In the genomic region with DNA sequence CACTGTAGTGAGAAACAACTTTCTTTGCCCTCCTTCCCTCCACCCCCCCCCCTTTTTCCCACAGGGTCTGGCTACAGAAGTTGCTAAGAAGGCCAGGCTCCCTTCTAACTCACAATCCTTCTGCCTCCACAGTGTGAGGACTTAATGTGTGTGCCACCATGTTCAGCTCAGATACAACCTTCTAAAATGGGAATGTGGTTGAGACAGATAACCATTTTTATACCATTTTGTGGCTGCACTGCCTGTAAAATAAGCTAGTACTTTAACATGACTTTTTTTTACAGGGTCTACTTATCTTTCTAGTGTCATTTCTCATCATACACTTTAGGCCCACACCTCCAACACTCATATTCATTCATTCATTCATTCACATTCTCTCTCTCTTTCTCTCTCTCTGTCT, we compare ENCODE assay signal across 24 mouse cellular contexts. TPM values are rescaled to one million over a fixed set of nuclear protein-coding genes. Genes with fewer than 3 reads are reported as not detected.
DNase-seq lines count a peak whose midpoint lies in the region; ATAC-seq lines count a peak whose summit lies in the region.
"Had no signal": no experiment of that assay in that cellular context is flagged by ENCODE, and none has a peak within 500 bp of the region (broad histone marks: within the 10 kb centered on the region; RNA-seq: fewer than 3 reads in every experiment).

No protein-coding gene starts in this region.

- no peak overlapping the region for H3K4me3 ChIP-seq in liver, embryonic 11.5 days (ENCODE audit: low read depth, low read length)
- H3K4me3 ChIP-seq: embryonic facial prominence, embryonic 12.5 days; embryonic facial prominence, embryonic 15.5 days; gastrocnemius, adult 2 months; hindbrain, embryonic 12.5 days; hindbrain, embryonic 15.5 days had no signal

- H3K27ac ChIP-seq in liver, embryonic 11.5 days (ENCODE audit: low read depth, low read length): no peak overlapping the region
- H3K27ac ChIP-seq: embryonic facial prominence, embryonic 12.5 days; embryonic facial prominence, embryonic 15.5 days; gastrocnemius, adult 2 months; hindbrain, embryonic 12.5 days; hindbrain, embryonic 15.5 days had no signal

- peaks cover 2% of the 10 kb centered on the region for H3K4me1 ChIP-seq in liver, embryonic 11.5 days (replicated peaks; ENCODE audit: control insufficient read depth, insufficient read depth, low read length)
- H3K4me1 ChIP-seq: embryonic facial prominence, embryonic 12.5 days; embryonic facial prominence, embryonic 15.5 days; hindbrain, embryonic 12.5 days; hindbrain, embryonic 15.5 days had no signal

- H3K4me2 ChIP-seq in liver, embryonic 11.5 days: no peak overlapping the region
- H3K4me2 ChIP-seq: embryonic facial prominence, embryonic 12.5 days; embryonic facial prominence, embryonic 15.5 days; heart, embryonic 11.5 days; hindbrain, embryonic 12.5 days; hindbrain, embryonic 15.5 days had no signal

- no peaks in the 10 kb centered on the region for H3K27me3 ChIP-seq in liver, embryonic 11.5 days (replicated peaks; ENCODE audit: control insufficient read depth, insufficient read depth, low read length)
- H3K27me3 ChIP-seq: embryonic facial prominence, embryonic 12.5 days; embryonic facial prominence, embryonic 15.5 days; hindbrain, embryonic 12.5 days; hindbrain, embryonic 15.5 days had no signal

- no peaks in the 10 kb centered on the region for H3K36me3 ChIP-seq in liver, embryonic 11.5 days (ENCODE audit: control insufficient read depth, insufficient read depth, low read length)
- H3K36me3 ChIP-seq: embryonic facial prominence, embryonic 12.5 days; embryonic facial prominence, embryonic 15.5 days; hindbrain, embryonic 12.5 days; hindbrain, embryonic 15.5 days had no signal

- no peaks in the 10 kb centered on the region for H3K9me3 ChIP-seq in liver, embryonic 11.5 days (ENCODE audit: control insufficient read depth, low read length)
- H3K9me3 ChIP-seq: embryonic facial prominence, embryonic 12.5 days; embryonic facial prominence, embryonic 15.5 days; hindbrain, embryonic 12.5 days; hindbrain, embryonic 15.5 days had no signal

- DNase-seq in liver, embryonic 11.5 days (ENCODE audit: low spot score): no peak
- DNase-seq in liver: no peak
- no peak for DNase-seq in layer of hippocampus, postnatal 25 days (ENCODE audit: extremely low spot score in 1 of 2, low spot score in 1 of 2)
- no peak for DNase-seq in right cerebral cortex, postnatal 25 days
- DNase-seq: adrenal gland, adult 2 months; adrenal gland, postnatal 14 days; cerebellum, adult 11-12 months; cerebellum, adult 8-10 months; cerebellum, postnatal 10 days; forebrain, postnatal 0 days; gastrocnemius, adult 2 months; gastrocnemius, postnatal 14 days; heart, adult 11 months had no signal

- ATAC-seq in liver, embryonic 11.5 days (replicated peaks; ENCODE audit: low FRiP score): 0 out of 2 replicates have a peak, but pooled peaks have one; percentile 45
- ATAC-seq in common myeloid progenitor, adult 5-6 weeks (replicated peaks; ENCODE audit: low read depth, poor library complexity, severe bottlenecking): 0 out of 2 replicates have a peak, but pooled peaks have one; percentile 39
- ATAC-seq in megakaryocyte progenitor cell, adult 5-6 weeks (replicated peaks; ENCODE audit: poor library complexity): peak; percentile 70
- ATAC-seq: forebrain, embryonic 14.5 days; forebrain, postnatal 0 days had no signal

- no peak overlapping the region for H3K9ac ChIP-seq in liver, embryonic 11.5 days (ENCODE audit: low read depth, low read length)
- H3K9ac ChIP-seq: embryonic facial prominence, embryonic 12.5 days; embryonic facial prominence, embryonic 15.5 days; forebrain, postnatal 0 days; hindbrain, embryonic 12.5 days; hindbrain, embryonic 15.5 days had no signal

RNA-seq across cellular contexts. Expression of gene Arfip1, which starts 41.8 kb away (rescaled TPM):
- polyA plus RNA-seq in liver, embryonic 11.5 days (2014; fragmentation: Nextera tagmentation; extraction: Ambion mirVana): 30.9 and 33.7 TPM in 2 replicates
- total RNA-seq in common myeloid progenitor, adult 5-6 weeks (2017): 32.2 and 43.4 TPM in 2 replicates
- total RNA-seq in megakaryocyte progenitor cell, adult 5-6 weeks (2015): 20.8 and 21.3 TPM in 2 replicates
- total RNA-seq in megakaryocyte progenitor cell, adult 5-6 weeks (2017): 32.4 and 33.8 TPM in 2 replicates
- total RNA-seq in layer of hippocampus, postnatal 25 days (2021): 10 to 100 TPM; 18.8 to 21.2 TPM

RNA-seq across cellular contexts. Expression of gene Tigd4, which starts 52.7 kb away (rescaled TPM):
- not detected in 2 replicates for polyA plus RNA-seq in liver, embryonic 11.5 days (2014; fragmentation: Nextera tagmentation; extraction: Ambion mirVana)
- not detected in 2 replicates for total RNA-seq in common myeloid progenitor, adult 5-6 weeks (2017)
- not detected in 2 replicates for total RNA-seq in megakaryocyte progenitor cell, adult 5-6 weeks (2015)
- not detected in 2 replicates for total RNA-seq in megakaryocyte progenitor cell, adult 5-6 weeks (2017)
- total RNA-seq in layer of hippocampus, postnatal 25 days (2021): not detected
- total RNA-seq: adrenal gland, adult 2 months; adrenal gland, postnatal 14 days; ES-E14; forebrain, postnatal 0 days; hematopoietic stem cell, adult 5-6 weeks had no signal
- polyA plus RNA-seq: adrenal gland, adult 2 months; forebrain, embryonic 11.5 days; forebrain, embryonic 14.5 days; forebrain, postnatal 0 days; heart, embryonic 11.5 days; hindbrain, embryonic 12.5 days; hindbrain, embryonic 15.5 days had no signal
